Mouse (Mus musculus): ENCODE data around the gene Angptl4.

Gene Angptl4

GRCm38 (mm10) chr17:33812475-33812874, 30.8 kb upstream of the Angptl4 start:
- POLR2A ChIA-PET: interaction anchor here (0.5 to 19.5 kb wide), 36 partner anchors 2 to 308 kb away, joined by 3 to 544 read pairs (median 5); partner anchors contain the start of genes Ndufa7 (in 4 of the 4), Rps28 (in 4 of the 4), Daxx (in 2 of the 4) and Rab11b (in 2 of the 4)
- CTCF ChIA-PET: interaction anchor here in 3 of 4 experiments (0.6 to 1.3 kb wide), 4 partner anchors 8 to 113 kb away, joined by 3 to 7 read pairs (median 3); no protein-coding TSS in a partner anchor

DNA sequence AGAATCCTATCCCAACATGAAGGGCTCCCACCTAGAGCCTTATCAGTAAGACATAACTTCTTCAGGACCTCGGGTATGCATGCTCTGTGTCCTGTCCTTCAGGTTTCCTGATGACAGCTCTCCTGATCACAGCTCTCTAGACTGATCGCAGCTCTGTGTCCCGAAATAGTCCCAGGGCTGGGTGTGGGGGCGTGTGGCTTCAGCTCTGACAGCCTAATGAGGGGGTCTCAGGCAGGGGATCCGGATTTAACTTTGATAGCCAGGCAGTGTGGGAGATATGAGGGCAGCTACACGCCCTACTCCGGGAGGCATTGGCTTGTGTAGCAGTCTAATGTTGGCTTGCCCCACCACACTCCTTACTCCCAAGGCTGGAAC, 29.5 kb upstream of the Angptl4 start:
- CTCF ChIA-PET: interaction anchor here in 2 of 4 experiments (0.6 to 1.0 kb wide), 3 partner anchors 22 to 230 kb away, joined by 3 to 4 read pairs (median 3); no protein-coding TSS in a partner anchor
- POLR2A ChIA-PET: interaction anchor here (0.6 to 17.6 kb wide), 25 partner anchors 8 to 226 kb away, joined by 3 to 544 read pairs (median 7); partner anchors contain the start of genes Ndufa7 (in 4 of the 4), Rps28 (in 4 of the 4), Rab11b (in 3 of the 4) and Angptl4 (in 2 of the 4)

DNA sequence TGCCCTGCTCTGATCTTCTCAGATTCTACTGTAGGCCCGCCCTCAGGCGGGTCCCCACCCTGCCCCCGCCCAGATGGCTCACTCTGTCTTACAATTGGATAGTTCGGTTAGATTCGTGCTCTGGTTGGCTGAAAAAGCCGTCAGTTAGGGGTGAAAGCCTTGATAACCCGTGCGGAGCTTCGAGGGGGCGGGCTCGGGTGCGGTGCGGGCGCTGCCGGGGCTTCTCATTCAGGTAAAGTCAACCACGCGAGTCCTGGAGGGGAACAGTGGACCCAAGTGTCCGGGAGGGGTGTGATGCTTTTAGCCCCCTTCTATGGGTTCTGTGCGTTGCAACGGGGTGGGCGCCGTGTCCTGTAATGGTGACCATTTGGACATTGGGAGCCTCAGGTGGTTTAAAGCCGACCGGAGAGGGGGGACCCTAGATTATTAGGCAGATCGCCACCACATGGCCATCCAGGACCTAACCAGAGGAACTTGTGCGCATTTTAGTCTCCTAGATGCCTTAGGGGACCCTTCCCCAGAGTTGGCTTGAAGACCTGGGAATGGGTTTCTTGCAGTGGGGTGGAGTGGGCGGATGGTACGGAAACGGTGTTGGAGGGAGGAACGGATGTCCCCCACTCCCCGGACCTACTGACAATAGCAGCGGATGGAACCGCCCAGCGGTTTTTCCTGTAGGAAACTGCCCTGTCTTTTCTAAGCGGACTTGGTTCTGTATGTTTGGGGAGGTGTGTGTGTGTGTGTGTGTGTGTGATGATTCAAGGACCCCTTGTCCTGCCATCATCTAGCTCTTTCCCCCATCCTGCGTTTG, 28.9 kb upstream of the Angptl4 start, which contains the start of gene Kank3:
TSS of gene Kank3 (plus strand) at position 186 of the 808 bp plus-strand sequence.
- CTCF ChIA-PET: interaction anchor here in 2 of 4 experiments (0.6 to 1.0 kb wide), 5 partner anchors 23 to 1491 kb away, joined by 3 to 4 read pairs (median 3); no protein-coding TSS in a partner anchor
- POLR2A ChIA-PET: interaction anchor here (0.6 to 17.6 kb wide), 39 partner anchors 8 to 309 kb away, joined by 3 to 544 read pairs (median 4); partner anchors contain the start of genes Ndufa7 (in 4 of the 4), Rps28 (in 4 of the 4), Rab11b (in 3 of the 4) and Angptl4 (in 2 of the 4)

DNA sequence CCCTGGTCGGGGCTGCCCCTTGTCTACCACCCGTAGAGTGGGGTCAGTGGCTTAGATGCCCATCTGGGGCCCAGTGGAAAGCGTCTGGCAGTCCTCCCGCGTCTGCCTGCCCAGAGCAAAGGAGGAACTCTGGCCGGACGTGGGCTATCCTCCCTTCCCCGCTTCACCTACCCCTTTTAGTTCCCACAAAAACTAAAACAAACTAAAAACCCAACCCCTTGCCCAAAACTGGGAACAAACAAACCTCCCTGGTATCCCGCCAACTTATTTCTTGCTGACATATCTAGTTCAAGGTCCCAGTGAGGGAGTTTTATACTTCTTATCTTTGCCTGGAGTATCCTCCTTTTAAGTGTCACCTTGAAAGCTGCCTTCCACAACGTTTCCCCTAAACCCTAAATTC, 26.6 kb upstream of the Angptl4 start:
- ChIA-PET CTCF (interaction anchor here in 3 of 4 experiments (0.6 to 0.7 kb wide), 4 partner anchors 9 to 222 kb away, joined by 3 to 10 read pairs (median 4); no protein-coding TSS in a partner anchor), POLR2A (interaction anchor here (0.6 to 17.6 kb wide), 13 partner anchors 9 to 1523 kb away, joined by 3 to 544 read pairs (median 4); partner anchors contain the start of genes Rab11b (in 3 of the 4), Ndufa7 (in 2 of the 4), Rps28 (in 2 of the 4) and Rps18 (in 1 of the 4))

- POLR2A ChIA-PET: interaction anchor here (0.6 to 17.6 kb wide), 33 partner anchors 10 to 312 kb away, joined by 3 to 544 read pairs (median 4); partner anchors contain the start of genes Ndufa7 (in 4 of the 4), Rps28 (in 4 of the 4), Rab11b (in 3 of the 4) and Angptl4 (in 2 of the 4)
- CTCF ChIA-PET: interaction anchor here in 1 of 4 experiments (0.7 kb wide), 1 partner anchor 91 kb away, joined by 3 read pairs; no protein-coding TSS in a partner anchor
Observed at GRCm38 (mm10) chr17:33807181-33807888, 25.7 kb upstream of the Angptl4 start.

- POLR2A ChIA-PET: interaction anchor here in 3 of 4 experiments (0.5 to 17.6 kb wide), 26 partner anchors 8 to 410 kb away, joined by 3 to 544 read pairs (median 4); partner anchors contain the start of genes Rab11b (in 3 of the 3), Angptl4 (in 2 of the 3), Ndufa7 (in 2 of the 3) and Rps28 (in 2 of the 3)
- CTCF ChIA-PET: interaction anchor here in 2 of 4 experiments (0.6 to 0.7 kb wide), 2 partner anchors 19 to 311 kb away, joined by 3 to 5 read pairs; no protein-coding TSS in a partner anchor
Observed at GRCm38 (mm10) chr17:33804745-33805144, 23.1 kb upstream of the Angptl4 start.

GRCm38 (mm10) chr17:33804205-33804604, 22.6 kb upstream of the Angptl4 start:
- CTCF ChIA-PET: interaction anchor here in 2 of 4 experiments (0.6 to 0.7 kb wide), 2 partner anchors 8 to 311 kb away, joined by 5 to 7 read pairs; no protein-coding TSS in a partner anchor
- POLR2A ChIA-PET: interaction anchor here in 3 of 4 experiments (0.5 to 17.6 kb wide), 27 partner anchors 8 to 410 kb away, joined by 3 to 544 read pairs (median 4); partner anchors contain the start of genes Rab11b (in 3 of the 3), Angptl4 (in 2 of the 3), Ndufa7 (in 2 of the 3) and Rps28 (in 2 of the 3)

DNA sequence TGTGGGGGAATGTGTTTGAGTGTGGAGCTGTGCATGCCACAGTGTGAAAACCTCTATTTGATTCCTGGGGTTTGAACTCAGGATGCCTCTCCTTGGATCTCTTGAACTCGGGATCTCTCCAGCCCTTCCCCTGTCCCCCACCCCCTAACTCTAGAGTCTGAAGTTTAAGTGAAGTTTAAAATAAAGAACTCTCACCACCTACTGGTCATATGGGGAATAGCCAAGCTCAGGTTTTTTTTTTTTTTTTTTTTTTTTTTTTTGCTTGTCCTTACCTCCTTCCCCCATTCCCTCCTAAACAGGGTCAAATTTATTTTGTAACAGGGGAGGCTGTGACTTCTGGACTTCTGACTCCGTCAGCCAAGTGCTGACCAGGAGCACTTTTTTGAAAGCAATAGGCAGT, 20.6 kb upstream of the Angptl4 start:
- ChIA-PET CTCF (interaction anchor here (0.5 to 1.9 kb wide), 40 partner anchors 8 to 1040 kb away, joined by 3 to 11 read pairs (median 4); partner anchors contain the start of genes Daxx (in 1 of the 4) and Rab11b (in 1 of the 4)), POLR2A (interaction anchor here (0.6 to 17.6 kb wide), 41 partner anchors 8 to 497 kb away, joined by 3 to 544 read pairs (median 4); partner anchors contain the start of genes Ndufa7 (in 4 of the 4), Rps28 (in 4 of the 4), March2 (in 2 of the 4) and Rab11b (in 2 of the 4))

GRCm38 (mm10) chr17:33799277-33799676, 17.6 kb upstream of the Angptl4 start:
- ChIA-PET CTCF (no interaction called here), POLR2A (interaction anchor here in 2 of 4 experiments (0.8 to 1.7 kb wide), 6 partner anchors 14 to 25 kb away, joined by 3 to 5 read pairs (median 3); partner anchors contain the start of genes Ndufa7 (in 1 of the 2) and Rps28 (in 1 of the 2))

DNA sequence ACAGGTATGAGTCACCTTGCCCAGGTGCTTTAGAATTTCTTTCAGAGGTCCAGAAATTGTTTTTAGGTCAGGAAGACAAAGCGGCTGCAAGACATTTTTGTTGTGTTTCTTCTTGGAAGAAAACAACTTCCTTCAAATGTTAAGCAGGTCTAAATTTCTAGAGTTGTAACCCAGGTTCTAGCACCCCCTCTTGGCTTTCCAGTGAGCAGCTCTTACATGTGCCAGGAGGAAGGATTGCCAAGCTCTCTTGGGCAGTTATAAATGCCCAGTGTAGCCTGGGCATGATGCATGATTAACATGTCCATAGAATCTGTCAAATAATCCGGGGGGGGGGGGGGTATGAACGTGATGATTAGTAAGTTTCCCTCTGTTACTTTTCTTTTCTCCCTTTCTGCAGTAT, 16.7 kb upstream of the Angptl4 start:
- CTCF ChIA-PET: interaction anchor here in 2 of 4 experiments (0.6 kb wide), 2 partner anchors 127 to 849 kb away, joined by 5 to 6 read pairs; no protein-coding TSS in a partner anchor
- POLR2A ChIA-PET: interaction anchor here in 2 of 4 experiments (0.6 to 1.7 kb wide), 7 partner anchors 16 to 615 kb away, joined by 3 to 7 read pairs (median 3); no protein-coding TSS in a partner anchor

GRCm38 (mm10) chr17:33788732-33789131, 7.1 kb upstream of the Angptl4 start:
- ChIA-PET CTCF (no interaction called here), POLR2A (interaction anchor here in 2 of 4 experiments (1.2 to 4.0 kb wide), 4 partner anchors 14 to 35 kb away, joined by 3 to 18 read pairs (median 4); partner anchors contain the start of genes Ndufa7 (in 1 of the 2), Rab11b (in 1 of the 2) and Rps28 (in 1 of the 2))

DNA sequence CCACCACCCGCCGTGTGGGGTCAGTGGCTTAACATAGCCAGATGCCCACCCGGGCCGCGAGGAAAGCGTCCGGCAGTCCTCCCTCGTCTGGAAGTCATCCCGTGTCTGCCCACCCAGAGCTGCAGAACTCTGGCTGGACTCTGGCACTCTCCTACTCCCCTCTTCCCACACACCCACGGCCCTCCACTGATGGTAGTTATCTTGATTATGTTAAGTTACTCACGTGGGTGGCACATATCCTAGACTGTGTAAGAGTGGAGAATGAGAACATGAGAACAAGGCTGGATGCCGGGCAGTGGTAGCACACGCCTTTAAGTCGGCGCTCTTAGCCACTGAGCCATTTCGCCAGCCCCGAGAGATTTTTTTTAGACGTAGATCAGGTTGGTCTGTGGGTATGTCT, 4.7 kb upstream of the Angptl4 start:
- ChIA-PET CTCF (interaction anchor here in 1 of 4 experiments (1.0 kb wide), 1 partner anchor 18 kb away, joined by 3 read pairs; no protein-coding TSS in a partner anchor), POLR2A (interaction anchor here in 3 of 4 experiments (0.6 to 3.6 kb wide), 8 partner anchors 10 to 301 kb away, joined by 3 to 20 read pairs (median 4); partner anchors contain the start of gene Rab11b (in 2 of the 3))

DNA sequence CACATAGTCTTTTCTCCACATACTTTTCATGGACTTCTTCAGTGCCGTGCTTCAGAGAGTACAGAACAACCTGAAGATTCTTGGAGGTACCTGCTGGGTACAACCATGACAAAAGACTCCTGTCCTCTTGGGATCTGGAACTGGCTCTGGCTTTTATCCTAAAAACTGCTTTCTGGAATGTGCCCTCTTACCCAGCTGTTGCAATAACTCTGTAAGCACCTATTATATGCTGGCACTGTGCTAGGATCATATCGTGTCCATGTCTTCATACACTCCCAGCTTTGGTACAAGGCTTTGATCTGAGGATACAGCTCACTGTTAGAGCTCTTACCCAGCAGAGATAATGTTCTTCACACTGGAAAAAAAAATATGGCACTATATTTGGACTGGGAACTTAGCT, 3.3 kb upstream of the Angptl4 start:
- ChIA-PET POLR2A (interaction anchor here in 2 of 4 experiments (1.0 to 3.6 kb wide), 6 partner anchors 20 to 39 kb away, joined by 3 to 20 read pairs (median 8); partner anchors contain the start of genes Ndufa7 (in 2 of the 2), Rab11b (in 2 of the 2) and Rps28 (in 2 of the 2)), CTCF (interaction anchor here in 1 of 4 experiments (1.3 kb wide), 1 partner anchor 17 kb away, joined by 3 read pairs; no protein-coding TSS in a partner anchor)

DNA sequence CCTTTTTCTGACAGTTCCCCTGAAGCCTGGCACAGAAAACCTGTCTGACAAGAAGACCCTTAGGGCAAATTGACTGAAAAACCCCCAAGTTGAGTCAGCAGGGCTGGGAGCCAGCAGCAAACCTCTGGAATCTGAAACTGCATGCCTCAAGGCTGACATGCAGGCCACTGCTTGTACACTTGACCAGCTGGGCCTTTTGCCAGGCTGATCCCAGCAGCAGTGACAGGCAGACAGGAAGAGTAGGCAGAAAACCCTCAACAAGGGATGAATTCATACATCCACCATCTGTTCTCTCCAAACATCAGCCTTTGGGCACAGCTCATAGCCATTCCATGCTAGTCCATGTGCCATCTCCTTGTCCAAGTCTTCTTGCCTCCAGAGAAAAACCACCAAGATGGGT, 1.8 kb upstream of the Angptl4 start:
- CTCF ChIA-PET: interaction anchor here in 3 of 4 experiments (0.6 to 1.6 kb wide), 3 partner anchors 19 to 184 kb away, joined by 3 to 10 read pairs (median 8); partner anchors contain the start of gene Rab11b (in 1 of the 3)
- POLR2A ChIA-PET: interaction anchor here in 3 of 4 experiments (0.7 to 11.8 kb wide), 7 partner anchors 9 to 197 kb away, joined by 3 to 124 read pairs (median 34); partner anchors contain the start of gene Rab11b (in 2 of the 3)

- ChIA-PET CTCF (interaction anchor here in 3 of 4 experiments (0.5 to 1.1 kb wide), 4 partner anchors 29 to 1926 kb away, joined by 3 to 4 read pairs (median 4); partner anchors contain the start of gene Kank3 (in 1 of the 3)), POLR2A (interaction anchor here in 3 of 4 experiments (0.7 to 11.8 kb wide), 30 partner anchors 9 to 127 kb away, joined by 3 to 124 read pairs (median 4); partner anchors contain the start of genes Ndufa7 (in 3 of the 3), Rab11b (in 3 of the 3), Rps28 (in 3 of the 3) and Daxx (in 1 of the 3))
Observed at GRCm38 (mm10) chr17:33782067-33782466, 437 bp upstream of the Angptl4 start.

- ChIA-PET CTCF (interaction anchor here in 1 of 4 experiments (1.4 kb wide), 1 partner anchor 144 kb away, joined by 3 read pairs; no protein-coding TSS in a partner anchor), POLR2A (interaction anchor here in 3 of 4 experiments (0.6 to 11.8 kb wide), 28 partner anchors 12 to 188 kb away, joined by 3 to 124 read pairs (median 6); partner anchors contain the start of genes Ndufa7 (in 3 of the 3), Rab11b (in 3 of the 3), Rps28 (in 3 of the 3) and Kank3 (in 1 of the 3))
Observed at GRCm38 (mm10) chr17:33780431-33780830, 1.2 kb downstream of the Angptl4 start.
